Mouse (Mus musculus) brain, embryonic 14.5 days (tissue): ENCODE measurements around the gene Gm21972.

ENCODE experiments used
- CTCF ChIP-seq: fragments of 200-500 bp; IDR thresholded peaks from 2 replicates; pipeline ENCODE4 v1.5.1; 2012; ENCODE audit warnings: inconsistent platforms, mild to moderate bottlenecking, moderate library complexity, borderline replicate concordance; ENCODE audit not compliant: insufficient read depth, insufficient read length; ENCODE audit errors: extremely low read depth
- POLR2A ChIP-seq: fragments of 200-500 bp; IDR thresholded peaks from 2 replicates; pipeline ENCODE4 v1.6.1; 2012; ENCODE audit warnings: mild to moderate bottlenecking, inconsistent platforms, borderline replicate concordance; ENCODE audit not compliant: poor library complexity, insufficient read depth, insufficient read length, severe bottlenecking; ENCODE audit errors: extremely low read depth

- TF ChIP-seq CTCF (no peak), POLR2A (no peak)
Measured at GRCm38 (mm10) chr1:86147557-86147956, 14.1 kb downstream of the Gm21972 start.
